Mouse (Mus musculus) heart, adult 2 months (tissue): Measurements from ENCODE around the gene Hephl1.

Source experiments
- CTCF ChIP-seq: fragments of 200-600 bp; IDR thresholded peaks from 2 replicates; pipeline ENCODE4 v1.8.1; 2022; ENCODE audit warnings: antibody characterized with exemption, mild to moderate bottlenecking, moderate library complexity
- EP300 ChIP-seq: fragments of 200-500 bp; IDR thresholded peaks from 2 replicates; pipeline ENCODE4 v1.6.1; 2011; ENCODE audit warnings: low read depth, low read length, control low read depth; ENCODE audit not compliant: insufficient read depth
- POLR2A ChIP-seq: fragments of 200-500 bp; IDR thresholded peaks from 2 replicates; pipeline ENCODE4 v1.6.1; 2011; ENCODE audit warnings: mild to moderate bottlenecking, low read depth, low read length, control low read depth; ENCODE audit not compliant: insufficient read depth

GRCm38 (mm10) chr9:15067995-15068685 is 43.8 kb downstream of the Hephl1 start:
- no peak for TF ChIP-seq CTCF
- TF ChIP-seq POLR2A, result no peak
- no peak for TF ChIP-seq EP300
